Mouse (Mus musculus) cerebellum, adult 2 months (tissue): ENCODE measurements at regions not wholly inside any gene's neighbourhood (a gene's known extent, or its start where the extent isn't known, plus 50 kb on each side); places are given as distances from the start of the nearest gene placed in this dataset.

ENCODE experiments used
- CTCF ChIP-seq: fragments of 200-500 bp; IDR thresholded peaks from 2 replicates; pipeline ENCODE4 v1.5.1; 2011; ENCODE audit warnings: low read depth, mild to moderate bottlenecking, control low read depth, low read length, moderate library complexity, borderline replicate concordance; ENCODE audit not compliant: insufficient read depth
- POLR2A ChIP-seq: fragments of 200-500 bp; IDR thresholded peaks from 2 replicates; pipeline ENCODE4 v1.6.1; 2011; ENCODE audit warnings: low read length, control low read depth, borderline replicate concordance; ENCODE audit not compliant: insufficient read depth

- TF ChIP-seq CTCF (no peak), POLR2A (no peak)
These were observed 174.9 kb upstream of the Mctp2 start for GRCm38 (mm10) chr7:72481275-72481674.
